Mouse (Mus musculus) c-Kit-negative CD71-positive TER-119-positive erythroid progenitor cells, embryonic 14.5 days (primary cell): Measurements from ENCODE around the gene Sipa1.

Experiments
- DNase-seq: peaks from one replicate; pipeline ENCODE4 v3.0.0-alpha.2; 2013; ENCODE audit warnings: low read depth, low spot score

Gene Sipa1

DNA sequence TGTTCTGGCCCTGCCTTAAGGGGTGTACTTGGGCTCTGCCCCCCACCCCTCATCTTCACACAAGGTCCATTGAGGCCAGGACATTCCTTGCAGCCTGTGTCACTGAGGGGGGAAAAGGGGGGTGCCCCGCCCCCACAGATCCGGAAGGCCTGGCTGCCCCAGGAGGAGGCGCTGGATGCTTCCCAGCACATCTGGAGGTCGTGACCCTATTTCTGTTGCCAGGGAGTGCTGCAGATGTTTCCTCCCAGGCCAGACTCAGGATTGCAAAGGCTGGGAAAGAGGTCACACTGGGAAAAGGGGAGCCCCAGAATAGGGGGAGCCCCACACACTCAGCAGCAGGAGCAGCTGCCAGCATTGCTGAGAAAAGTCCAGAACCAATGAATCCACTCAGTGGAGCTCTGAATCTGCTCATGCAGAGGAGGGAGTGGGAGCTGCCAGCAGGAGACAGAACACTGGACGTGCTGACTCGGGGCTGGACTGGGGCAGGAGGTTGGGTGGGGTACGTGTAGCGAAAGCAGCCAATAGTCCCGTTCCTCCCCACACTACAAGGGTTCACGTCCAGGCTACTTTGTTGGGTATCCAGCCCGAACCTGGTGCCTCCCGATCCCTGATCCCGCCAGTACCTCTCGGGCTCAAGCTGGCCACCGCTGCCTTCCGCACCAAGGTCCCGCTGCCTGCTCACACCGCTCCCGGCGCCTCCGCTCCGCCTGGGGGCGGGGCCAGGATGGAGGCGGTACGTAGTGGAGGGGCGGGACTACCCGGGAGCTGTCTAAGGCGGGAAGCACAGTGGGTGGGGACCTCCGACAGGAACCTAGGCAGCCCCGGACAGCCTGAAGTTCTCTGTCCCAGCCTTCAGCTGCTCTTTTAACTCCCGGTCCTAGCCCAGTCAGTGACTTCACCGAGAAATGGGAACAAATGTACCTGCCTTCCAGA lies at the start of gene Sipa1:
Gene Sipa1 (minus strand): TSS at position 727 of the 933 bp plus-strand sequence.
- DNase-seq, result peak; percentile 93

GRCm38 (mm10) chr19:5713255-5713654 lies 49.7 kb upstream of the Sipa1 start:
- DNase-seq, result no peak

- DNase-seq, result no peak
Observed at GRCm38 (mm10) chr19:5711907-5712460, 48.5 kb upstream of the Sipa1 start.

DNA sequence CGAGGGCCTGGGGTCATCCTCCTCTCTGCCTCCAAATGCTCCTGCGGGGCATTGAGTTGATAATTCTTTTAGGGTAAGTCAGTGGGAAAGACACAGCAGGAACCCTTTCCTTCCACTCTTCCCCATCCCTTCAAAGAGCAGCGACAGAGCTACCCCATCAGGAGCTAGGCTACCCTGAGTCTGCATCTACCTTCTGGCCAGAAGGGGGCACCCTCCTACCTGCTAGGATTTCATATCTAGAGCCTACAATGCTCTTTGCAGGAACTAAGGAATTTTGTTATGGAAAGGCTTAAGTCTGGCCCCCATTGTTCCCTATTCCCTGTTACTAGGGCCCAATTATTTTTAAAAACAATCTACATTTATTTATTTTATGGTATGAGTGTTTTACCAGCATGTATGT lies 47.7 kb upstream of the Sipa1 start:
- no peak for DNase-seq

DNA sequence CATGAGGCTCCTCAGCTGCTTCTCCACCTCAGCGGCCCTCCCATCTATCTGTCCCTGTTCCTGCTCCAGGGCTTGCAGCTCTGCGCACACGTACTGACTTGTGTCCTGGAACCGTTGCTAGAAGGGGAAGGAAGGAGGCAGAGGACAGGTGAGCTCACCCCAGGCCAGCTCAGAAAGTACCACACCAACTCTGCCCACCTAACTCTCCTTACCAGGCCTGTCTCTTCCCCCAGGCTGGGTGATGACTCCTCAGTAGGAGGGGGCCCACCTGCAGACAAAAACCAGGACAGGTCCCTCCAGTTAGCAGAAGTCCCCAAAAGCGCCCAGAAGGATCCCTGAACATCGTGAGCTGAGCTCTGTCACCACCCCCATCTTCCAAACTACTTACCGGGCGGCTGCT lies 47.1 kb upstream of the Sipa1 start:
- no peak for DNase-seq

- no peak for DNase-seq
Observed at GRCm38 (mm10) chr19:5710068-5710467, 46.6 kb upstream of the Sipa1 start.

GRCm38 (mm10) chr19:5704801-5705571 lies 41.5 kb upstream of the Sipa1 start:
- DNase-seq, result peak; percentile 66

GRCm38 (mm10) chr19:5704163-5704800 lies 40.8 kb upstream of the Sipa1 start, which contains the start of gene Kcnk7:
TSS of gene Kcnk7 (plus strand) at chr19:5704367.
- peak; percentile 62 for DNase-seq

GRCm38 (mm10) chr19:5695849-5696462 lies 32.4 kb upstream of the Sipa1 start:
- DNase-seq, result no peak

DNA sequence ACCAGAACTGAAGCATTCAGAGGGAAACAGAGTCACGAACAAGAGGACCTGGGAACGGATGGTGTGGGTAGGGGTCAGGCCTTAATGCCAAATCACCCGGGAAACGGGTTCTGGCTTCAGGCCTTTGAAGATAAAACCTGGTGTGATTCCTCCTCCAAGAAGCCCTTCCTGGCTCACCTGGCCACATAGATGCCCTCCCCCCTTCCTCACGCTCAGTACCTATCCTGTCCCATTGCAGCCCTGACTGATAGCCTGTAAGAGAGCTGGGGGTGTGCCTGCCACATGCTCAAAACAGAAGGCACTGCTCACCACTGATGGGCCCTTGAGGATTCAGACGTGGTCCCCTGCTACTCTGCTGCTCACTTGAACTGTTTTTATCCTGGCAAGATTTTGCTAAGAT lies 30.3 kb upstream of the Sipa1 start:
- no peak for DNase-seq

GRCm38 (mm10) chr19:5692913-5693396 lies 29.4 kb upstream of the Sipa1 start:
- no peak for DNase-seq

DNA sequence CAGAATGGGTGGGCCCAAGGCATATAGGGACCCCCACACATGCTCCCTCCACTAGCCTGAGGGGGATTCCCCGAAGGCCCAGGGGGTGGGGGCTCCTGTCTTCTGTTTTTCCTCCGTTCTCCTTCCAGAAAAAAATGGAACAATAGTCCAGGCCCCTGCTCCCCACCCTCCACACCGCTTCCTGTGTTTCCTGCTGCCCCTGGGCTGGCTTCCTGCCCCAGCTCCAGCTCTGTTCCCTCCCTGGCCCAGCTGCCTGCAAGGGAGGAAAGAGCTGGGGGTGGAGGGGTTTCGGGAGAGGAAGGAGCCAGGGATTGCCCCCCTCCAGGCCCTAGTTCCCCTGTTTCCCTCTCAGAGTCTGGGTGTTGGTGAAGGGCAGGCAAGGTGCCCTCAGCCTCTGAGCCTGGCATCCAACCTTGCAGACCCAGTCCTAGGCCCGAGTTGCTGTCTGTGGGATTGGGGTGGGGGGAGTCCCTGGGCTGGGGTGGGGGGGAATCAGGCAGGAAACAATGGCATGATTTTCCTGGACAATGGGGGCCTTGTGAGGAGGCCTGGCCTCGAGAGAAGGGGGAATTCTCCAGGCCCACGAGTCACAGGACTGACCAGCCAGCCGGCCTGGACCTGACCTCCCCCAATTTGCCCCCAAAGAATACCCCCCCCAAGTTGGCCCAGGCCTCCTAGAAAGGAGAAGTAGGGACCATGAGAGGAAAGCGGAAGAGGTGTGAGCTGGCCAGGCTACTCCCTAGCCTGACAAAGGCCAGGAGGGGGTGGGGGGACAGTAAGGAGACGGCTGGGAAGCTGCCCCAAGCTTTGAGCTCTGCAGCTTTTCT lies 28.8 kb upstream of the Sipa1 start:
- no peak for DNase-seq

- no peak for DNase-seq
Observed at GRCm38 (mm10) chr19:5691601-5692000, 28.1 kb upstream of the Sipa1 start.

- no peak for DNase-seq
Observed at GRCm38 (mm10) chr19:5690343-5690735, 26.8 kb upstream of the Sipa1 start.

GRCm38 (mm10) chr19:5689565-5690342 lies 26.2 kb upstream of the Sipa1 start:
- DNase-seq, result peak; percentile 72

GRCm38 (mm10) chr19:5689088-5689428 lies 25.6 kb upstream of the Sipa1 start:
- DNase-seq, result no peak

- peak; percentile 93 for DNase-seq
Observed at GRCm38 (mm10) chr19:5688200-5689087, 24.9 kb upstream of the Sipa1 start, which contains the start of the genes Map3k11 and Pcnx3. TSS of gene Map3k11 (plus strand) at chr19:5688742. TSS of gene Pcnx3 (minus strand) at chr19:5688908.

GRCm38 (mm10) chr19:5687738-5688137 lies 24.2 kb upstream of the Sipa1 start:
- DNase-seq, result no peak
